Mouse (Mus musculus): ENCODE results near the gene Npas2. TPM values are rescaled to one million over a fixed set of nuclear protein-coding genes. Genes with fewer than 3 reads are reported as not detected.

Gene Npas2
- polyA plus RNA-seq, 1 experiment from 2014 or later, result 1.3 TPM

- Histone ChIP-seq H3K9me3 (ENCODE audit: control insufficient read depth, low read length) (no peaks in the 10 kb centered on the region), H3K4me2 (ENCODE audit: low read length) (no peak overlapping the region), H3K36me3 (ENCODE audit: control insufficient read depth, insufficient read depth, low read length) (no peaks in the 10 kb centered on the region), H3K9ac (ENCODE audit: low read length) (no peak overlapping the region), H3K4me1 (ENCODE audit: control insufficient read depth in 2 of 2, insufficient read depth in 2 of 2, low read length in 2 of 2) (peaks cover 2 to 5% of the 10 kb centered on the region in 2 experiments; a peak in 1 of 4 replicates), H3K27me3 (ENCODE audit: control insufficient read depth, insufficient read depth, low read length) (no peaks in the 10 kb centered on the region), H3K4me3 (ENCODE audit: control insufficient read depth in 1 of 2, insufficient read depth in 1 of 2, low read depth in 1 of 2, low read length in 2 of 2) (no peak overlapping the region), H3K27ac (replicated peaks in 1 of 2; ENCODE audit: control insufficient read depth in 1 of 2, insufficient read depth in 1 of 2, low read depth in 2 of 2, low read length in 2 of 2) (no peak overlapping the region)
- no peak for ATAC-seq (ENCODE audit: insufficient number of reproducible peaks, insufficient read depth, low FRiP score, low read depth)
- 91% methylated on average over 7 of the region's 7 CpGs for WGBS
Observed at GRCm38 (mm10) chr1:39302246-39302645, 108.7 kb downstream of the Npas2 start.

- H3K27me3 ChIP-seq (ENCODE audit: control insufficient read depth, insufficient read depth, low read length), result no peaks in the 10 kb centered on the region
- no peak overlapping the region for H3K27ac ChIP-seq (replicated peaks in 1 of 2; ENCODE audit: control insufficient read depth in 1 of 2, insufficient read depth in 1 of 2, low read depth in 2 of 2, low read length in 2 of 2)
- no peak for ATAC-seq (ENCODE audit: insufficient number of reproducible peaks, insufficient read depth, low FRiP score, low read depth)
- H3K9ac ChIP-seq (ENCODE audit: low read length), result no peak overlapping the region
- H3K4me2 ChIP-seq (ENCODE audit: low read length), result no peak overlapping the region
- H3K9me3 ChIP-seq (ENCODE audit: control insufficient read depth, low read length), result no peaks in the 10 kb centered on the region
- WGBS, result 75% methylated on average over 4 of the region's 4 CpGs
- H3K36me3 ChIP-seq (ENCODE audit: control insufficient read depth, insufficient read depth, low read length), result no peaks in the 10 kb centered on the region
- peaks cover 4 to 5% of the 10 kb centered on the region in 2 experiments; a peak in 1 of 4 replicates for H3K4me1 ChIP-seq (ENCODE audit: control insufficient read depth in 2 of 2, insufficient read depth in 2 of 2, low read length in 2 of 2)
- H3K4me3 ChIP-seq (ENCODE audit: control insufficient read depth in 1 of 2, insufficient read depth in 1 of 2, low read depth in 1 of 2, low read length in 2 of 2), result no peak overlapping the region
Observed at GRCm38 (mm10) chr1:39303054-39303649, 109.6 kb downstream of the Npas2 start.

GRCm38 (mm10) chr1:39307291-39307690 is 113.8 kb downstream of the Npas2 start:
- H3K9ac ChIP-seq (ENCODE audit: low read length), result no peak overlapping the region
- ATAC-seq (ENCODE audit: insufficient number of reproducible peaks, insufficient read depth, low FRiP score, low read depth), result no peak
- H3K27me3 ChIP-seq (ENCODE audit: control insufficient read depth, insufficient read depth, low read length), result no peaks in the 10 kb centered on the region
- no peak overlapping the region for H3K4me2 ChIP-seq (ENCODE audit: low read length)
- no peak overlapping the region for H3K27ac ChIP-seq (replicated peaks in 1 of 2; ENCODE audit: control insufficient read depth in 1 of 2, insufficient read depth in 1 of 2, low read depth in 2 of 2, low read length in 2 of 2)
- no peak overlapping the region for H3K4me3 ChIP-seq (ENCODE audit: control insufficient read depth in 1 of 2, insufficient read depth in 1 of 2, low read depth in 1 of 2, low read length in 2 of 2)
- H3K4me1 ChIP-seq (ENCODE audit: control insufficient read depth in 2 of 2, insufficient read depth in 2 of 2, low read length in 2 of 2), result peaks cover 4 to 5% of the 10 kb centered on the region in 2 experiments; a peak in 1 of 4 replicates
- H3K9me3 ChIP-seq (ENCODE audit: control insufficient read depth, low read length), result no peaks in the 10 kb centered on the region
- H3K36me3 ChIP-seq (ENCODE audit: control insufficient read depth, insufficient read depth, low read length), result no peaks in the 10 kb centered on the region

- peaks cover 4 to 5% of the 10 kb centered on the region in 2 experiments; a peak in 1 of 4 replicates for H3K4me1 ChIP-seq (ENCODE audit: control insufficient read depth in 2 of 2, insufficient read depth in 2 of 2, low read length in 2 of 2)
- no peak overlapping the region for H3K4me3 ChIP-seq (ENCODE audit: control insufficient read depth in 1 of 2, insufficient read depth in 1 of 2, low read depth in 1 of 2, low read length in 2 of 2)
- H3K27ac ChIP-seq (replicated peaks in 1 of 2; ENCODE audit: control insufficient read depth in 1 of 2, insufficient read depth in 1 of 2, low read depth in 2 of 2, low read length in 2 of 2), result no peak overlapping the region
- ATAC-seq (ENCODE audit: insufficient number of reproducible peaks, insufficient read depth, low FRiP score, low read depth), result no peak
- H3K4me2 ChIP-seq (ENCODE audit: low read length), result no peak overlapping the region
- no peaks in the 10 kb centered on the region for H3K9me3 ChIP-seq (ENCODE audit: control insufficient read depth, low read length)
- no peaks in the 10 kb centered on the region for H3K27me3 ChIP-seq (ENCODE audit: control insufficient read depth, insufficient read depth, low read length)
- no peaks in the 10 kb centered on the region for H3K36me3 ChIP-seq (ENCODE audit: control insufficient read depth, insufficient read depth, low read length)
- WGBS, result 60% methylated on average over 2 of the region's 2 CpGs
- no peak overlapping the region for H3K9ac ChIP-seq (ENCODE audit: low read length)
Observed at GRCm38 (mm10) chr1:39307971-39308370, 114.4 kb downstream of the Npas2 start.

- WGBS, result 81% methylated on average over 7 of the region's 7 CpGs
- Histone ChIP-seq H3K36me3 (ENCODE audit: control insufficient read depth, insufficient read depth, low read length) (no peaks in the 10 kb centered on the region), H3K9ac (ENCODE audit: low read length) (no peak overlapping the region), H3K9me3 (ENCODE audit: control insufficient read depth, low read length) (no peaks in the 10 kb centered on the region), H3K27me3 (ENCODE audit: control insufficient read depth, insufficient read depth, low read length) (no peaks in the 10 kb centered on the region), H3K4me2 (ENCODE audit: low read length) (no peak overlapping the region), H3K27ac (replicated peaks in 1 of 2; ENCODE audit: control insufficient read depth in 1 of 2, insufficient read depth in 1 of 2, low read depth in 2 of 2, low read length in 2 of 2) (no peak overlapping the region), H3K4me1 (ENCODE audit: control insufficient read depth in 2 of 2, insufficient read depth in 2 of 2, low read length in 2 of 2) (peaks cover 4 to 5% of the 10 kb centered on the region in 2 experiments; a peak in 1 of 4 replicates), H3K4me3 (ENCODE audit: control insufficient read depth in 1 of 2, insufficient read depth in 1 of 2, low read depth in 1 of 2, low read length in 2 of 2) (no peak overlapping the region)
- ATAC-seq (ENCODE audit: insufficient number of reproducible peaks, insufficient read depth, low FRiP score, low read depth), result no peak
Observed at GRCm38 (mm10) chr1:39309548-39309947, 116.0 kb downstream of the Npas2 start.

- Histone ChIP-seq H3K27ac (replicated peaks in 1 of 2; ENCODE audit: control insufficient read depth in 1 of 2, insufficient read depth in 1 of 2, low read depth in 2 of 2, low read length in 2 of 2) (no peak overlapping the region), H3K36me3 (ENCODE audit: control insufficient read depth, insufficient read depth, low read length) (no peaks in the 10 kb centered on the region), H3K4me1 (ENCODE audit: control insufficient read depth in 2 of 2, insufficient read depth in 2 of 2, low read length in 2 of 2) (0 out of 4 replicates have a peak, but pooled peaks cover 0 to under 1% of the 10 kb centered on the region in 2 experiments), H3K9me3 (ENCODE audit: control insufficient read depth, low read length) (no peaks in the 10 kb centered on the region), H3K4me3 (ENCODE audit: control insufficient read depth in 1 of 2, insufficient read depth in 1 of 2, low read depth in 1 of 2, low read length in 2 of 2) (no peak overlapping the region), H3K27me3 (ENCODE audit: control insufficient read depth, insufficient read depth, low read length) (no peaks in the 10 kb centered on the region), H3K9ac (ENCODE audit: low read length) (no peak overlapping the region), H3K4me2 (ENCODE audit: low read length) (no peak overlapping the region)
- ATAC-seq (ENCODE audit: insufficient number of reproducible peaks, insufficient read depth, low FRiP score, low read depth), result no peak
- 93% methylated on average over 25 of the region's 25 CpGs for WGBS
Observed at GRCm38 (mm10) chr1:39312345-39312967, 118.9 kb downstream of the Npas2 start.

GRCm38 (mm10) chr1:39313352-39314245 is 120.1 kb downstream of the Npas2 start:
- Histone ChIP-seq H3K27ac (replicated peaks in 1 of 2; ENCODE audit: control insufficient read depth in 1 of 2, insufficient read depth in 1 of 2, low read depth in 2 of 2, low read length in 2 of 2) (no peak overlapping the region), H3K9ac (ENCODE audit: low read length) (no peak overlapping the region), H3K4me3 (ENCODE audit: control insufficient read depth in 1 of 2, insufficient read depth in 1 of 2, low read depth in 1 of 2, low read length in 2 of 2) (no peak overlapping the region), H3K27me3 (ENCODE audit: control insufficient read depth, insufficient read depth, low read length) (no peaks in the 10 kb centered on the region), H3K36me3 (ENCODE audit: control insufficient read depth, insufficient read depth, low read length) (no peaks in the 10 kb centered on the region), H3K4me2 (ENCODE audit: low read length) (no peak overlapping the region), H3K4me1 (ENCODE audit: control insufficient read depth in 2 of 2, insufficient read depth in 2 of 2, low read length in 2 of 2) (peaks cover 7 to 8% of the 10 kb centered on the region in 2 experiments; a peak in 3 of 4 replicates), H3K9me3 (ENCODE audit: control insufficient read depth, low read length) (no peaks in the 10 kb centered on the region)
- WGBS, result 67% methylated on average over 10 of the region's 10 CpGs
- no peak for ATAC-seq (ENCODE audit: insufficient number of reproducible peaks, insufficient read depth, low FRiP score, low read depth)

Data from heart, embryonic 14.5 days (tissue).